Mouse (Mus musculus) testis, adult 2 months (tissue): ENCODE measurements around the gene Ccl3.

Experiments used
- CTCF ChIP-seq: fragments of 200-500 bp; IDR thresholded peaks from 2 replicates; pipeline ENCODE4 v1.5.1; 2012; ENCODE audit warnings: low read depth, mild to moderate bottlenecking, inconsistent platforms, low read length, moderate library complexity; ENCODE audit not compliant: control insufficient read depth, insufficient read depth, insufficient replicate concordance
- POLR2A ChIP-seq: fragments of 200-500 bp; IDR thresholded peaks from 2 replicates; pipeline ENCODE4 v1.6.1; 2012; ENCODE audit warnings: low read depth, mild to moderate bottlenecking, inconsistent platforms, low read length, moderate library complexity; ENCODE audit not compliant: control insufficient read depth

DNA sequence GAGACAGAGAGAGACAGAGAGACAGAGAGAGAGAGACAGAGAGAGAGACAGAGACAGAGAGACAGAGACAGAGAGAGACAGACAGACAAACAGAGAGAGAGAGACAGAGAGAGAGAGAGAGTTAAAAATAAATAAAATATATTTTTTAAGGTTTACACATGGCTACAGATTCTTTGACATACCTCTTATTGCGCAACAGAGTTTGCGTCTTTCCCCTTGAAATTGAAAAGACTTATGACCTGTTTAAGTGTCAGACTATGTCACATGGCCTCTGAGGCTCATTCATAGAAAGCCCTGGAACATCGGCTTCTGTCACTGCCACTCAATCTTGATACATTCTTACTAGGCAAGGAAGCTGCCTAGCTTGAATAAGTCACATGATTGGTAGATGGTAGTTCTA is 45.8 kb downstream of the Ccl3 start:
- TF ChIP-seq CTCF: no peak
- no peak for TF ChIP-seq POLR2A
